Mouse (Mus musculus) forebrain, postnatal 0 days (tissue): ENCODE results near the gene Plpp3. TPM values are rescaled to one million over a fixed set of nuclear protein-coding genes. Genes with fewer than 3 reads are reported as not detected.

Experiments used
- ATAC-seq: fragments of 200-750 bp; cut with Nextera tagmentation; 2 replicates; pipeline ENCODE4 v1.8.0; 2017; ENCODE audit warnings: mild to moderate bottlenecking, moderate library complexity
- DNase-seq: peaks from one replicate; pipeline ENCODE4 v3.0.0-alpha.2; 2015
- H3K27ac ChIP-seq: fragments of 300-500 bp; sonication (generic); 2 replicates; pipeline ENCODE4 v1.5.1; 2014; ENCODE audit warnings: low read depth, mild to moderate bottlenecking, antibody characterized with exemption, low read length, moderate library complexity, mixed read lengths
- H3K27me3 ChIP-seq: fragments of 300-500 bp; sonication (generic); 2 replicates; pipeline ENCODE4 v1.6.1; 2014; ENCODE audit warnings: mild to moderate bottlenecking, low read length, mixed read lengths; ENCODE audit not compliant: insufficient read depth
- H3K36me3 ChIP-seq: fragments of 300-500 bp; sonication (generic); 2 replicates; pipeline ENCODE4 v1.6.1; 2014; ENCODE audit warnings: mild to moderate bottlenecking, moderate library complexity; ENCODE audit not compliant: insufficient read depth
- H3K4me1 ChIP-seq: fragments of 300-500 bp; sonication (generic); 2 replicates; pipeline ENCODE4 v1.6.1; 2014; ENCODE audit warnings: antibody characterized with exemption; ENCODE audit not compliant: insufficient read depth
- H3K4me2 ChIP-seq: fragments of 300-500 bp; sonication (generic); 2 replicates; pipeline ENCODE4 v1.6.1; 2014; ENCODE audit warnings: low read depth, mild to moderate bottlenecking, moderate library complexity
- H3K4me3 ChIP-seq: fragments of 300-500 bp; sonication (generic); 2 replicates; pipeline ENCODE4 v1.5.1; 2014; ENCODE audit warnings: low read depth, low read length, mixed read lengths
- H3K9ac ChIP-seq: fragments of 300-500 bp; sonication (generic); 2 replicates; pipeline ENCODE4 v1.6.1; 2014; ENCODE audit warnings: mild to moderate bottlenecking
- H3K9me3 ChIP-seq: fragments of 300-500 bp; sonication (generic); 2 replicates; pipeline ENCODE4 v1.6.1; 2016; ENCODE audit warnings: low read length
- CTCF ChIP-seq: sonication (generic); IDR thresholded peaks from 2 replicates; pipeline ENCODE4 v1.5.1; 2016; ENCODE audit warnings: antibody characterized with exemption, control low read depth, low read depth
- WGBS: fragments of 180-500 bp; shearing (Covaris S2); extraction: QIAGEN DNeasy Blood & Tissue Kit; methylation state at CpG from one replicate; pipeline ENCODE4 v1.1.7; 2014; 5-methylcytosine and 5-hydroxymethylcytosine counted together
- polyA plus RNA-seq: library from polyadenylated mRNA; unstranded; fragments of >200 nt; fragmentation: Nextera tagmentation; extraction: Ambion mirVana; gene quantifications from 2 replicates; pipeline ENCODE4 v1.2.1, GENCODE M21; 2015
- total RNA-seq: library from RNA; depleted of rRNA; stranded (reverse); fragments of >200 nt; gene quantifications from 2 replicates; pipeline ENCODE4 v1.2.3, GENCODE M21; 2014

The Plpp3 gene
- total and polyA plus RNA-seq, 2 experiments from 2014 or later = 87.3 to 117 TPM

DNA sequence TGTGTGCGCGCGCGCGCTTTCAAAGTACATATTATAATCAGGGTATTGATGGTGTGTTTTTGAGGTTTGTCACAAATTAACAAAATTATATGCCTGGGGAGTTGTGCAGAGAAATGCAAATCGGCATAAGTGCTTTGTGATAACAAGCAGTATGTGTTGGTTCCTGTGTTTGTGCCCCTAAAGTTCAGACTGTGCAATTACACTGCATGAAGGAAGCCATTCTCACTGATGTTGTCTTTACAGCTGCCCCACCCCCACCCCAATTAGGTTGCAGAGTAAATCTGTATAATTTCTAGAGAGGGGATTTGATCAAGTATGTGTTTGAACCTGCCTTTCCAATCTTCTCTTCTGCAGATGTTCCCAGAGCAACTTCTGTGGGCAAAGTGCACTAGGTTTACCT is 7.8 kb downstream of the Plpp3 start:
- H3K36me3 ChIP-seq = no peaks in the 10 kb centered on the region
- ATAC-seq (peak; percentile 69), DNase-seq (no peak)
- WGBS = 73% methylated on average over 6 of the region's 6 CpGs
- H3K9ac ChIP-seq = no peak overlapping the region
- peak; percentile 60 for TF ChIP-seq CTCF
- H3K4me1 ChIP-seq = peaks cover 27% of the 10 kb centered on the region; the same call in 1 of the 2 replicates
- no peak overlapping the region for H3K4me2 ChIP-seq
- H3K27ac ChIP-seq = no peak overlapping the region
- no peaks in the 10 kb centered on the region for H3K9me3 ChIP-seq
- no peak overlapping the region for H3K4me3 ChIP-seq
- no peaks in the 10 kb centered on the region for H3K27me3 ChIP-seq

GRCm38 (mm10) chr4:105169093-105169571 is 12.0 kb downstream of the Plpp3 start:
- no peaks in the 10 kb centered on the region for H3K36me3 ChIP-seq
- H3K9ac ChIP-seq = peak overlapping the region; percentile 11; the same call in 1 of the 2 replicates
- ATAC-seq = no peak
- DNase-seq = no peak
- no peaks in the 10 kb centered on the region for H3K27me3 ChIP-seq
- H3K9me3 ChIP-seq = no peaks in the 10 kb centered on the region
- H3K4me2 ChIP-seq = no peak overlapping the region
- no peak for TF ChIP-seq CTCF
- no peak overlapping the region for H3K4me3 ChIP-seq
- H3K4me1 ChIP-seq = peaks cover 25% of the 10 kb centered on the region; the same call in 1 of the 2 replicates
- WGBS = 13% methylated on average over 7 of the region's 7 CpGs
- H3K27ac ChIP-seq = peak overlapping the region; percentile 10; the same call in 1 of the 2 replicates

DNA sequence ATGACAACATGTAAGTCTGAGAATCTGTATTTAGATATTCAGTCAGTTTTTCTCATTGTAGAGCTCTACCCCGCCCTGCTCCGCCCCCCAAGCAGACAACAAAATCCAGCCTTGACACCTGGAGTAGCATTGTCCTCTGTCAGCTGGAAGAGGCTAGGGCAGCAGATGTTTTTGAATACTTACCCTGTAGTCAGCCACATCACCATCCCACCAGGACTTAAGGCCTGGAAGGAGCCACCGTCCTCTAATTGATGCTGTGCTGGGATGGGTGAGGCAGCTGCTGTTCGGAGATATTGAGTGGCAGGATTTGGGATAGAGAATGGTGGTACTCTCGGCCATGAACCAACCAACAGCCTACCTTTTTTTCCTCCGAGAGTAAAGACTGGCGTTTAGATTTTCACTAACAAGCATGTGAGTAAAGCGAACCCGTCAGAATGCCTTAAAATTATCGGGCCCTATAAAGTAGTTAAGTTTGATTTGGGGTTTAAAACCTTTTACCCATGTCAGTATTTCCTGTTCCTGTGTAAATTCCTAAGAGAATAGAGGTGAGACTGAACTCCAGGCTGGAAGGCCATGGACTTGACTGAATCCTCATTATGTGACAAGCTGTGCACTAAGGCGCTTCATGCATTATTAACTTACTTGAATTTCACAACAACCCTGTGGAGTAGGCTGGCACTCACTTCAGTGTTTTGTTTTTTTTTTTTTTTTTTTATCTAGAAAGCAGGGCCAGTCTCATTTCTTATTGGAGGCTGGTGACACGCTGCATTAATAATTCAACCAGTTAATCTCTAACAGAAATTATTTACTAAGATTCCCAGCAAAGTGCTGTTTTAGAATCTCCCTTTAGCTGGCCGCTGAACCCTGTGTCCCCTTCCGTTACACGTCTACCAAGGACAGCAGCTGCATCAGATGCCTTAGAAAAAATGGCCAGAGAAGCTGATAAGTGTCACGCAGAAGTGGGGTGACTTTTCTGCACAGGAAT is 13.0 kb downstream of the Plpp3 start:
- Histone ChIP-seq H3K27me3 (no peaks in the 10 kb centered on the region), H3K9me3 (no peaks in the 10 kb centered on the region), H3K36me3 (no peaks in the 10 kb centered on the region), H3K27ac (peak overlapping the region; percentile 68), H3K9ac (no peak overlapping the region), H3K4me2 (peak overlapping the region; percentile 13), H3K4me3 (no peak overlapping the region), H3K4me1 (peaks cover 25% of the 10 kb centered on the region; the same call in 1 of the 2 replicates)
- no peak for DNase-seq
- ATAC-seq = no peak
- TF ChIP-seq CTCF = no peak
- 15% methylated on average over 16 of the region's 16 CpGs for WGBS

GRCm38 (mm10) chr4:105170811-105171401 is 13.8 kb downstream of the Plpp3 start:
- Histone ChIP-seq H3K4me2 (peak overlapping the region; percentile 8), H3K36me3 (no peaks in the 10 kb centered on the region), H3K27ac (peak overlapping the region; percentile 41), H3K4me3 (no peak overlapping the region), H3K27me3 (no peaks in the 10 kb centered on the region), H3K9me3 (no peaks in the 10 kb centered on the region), H3K4me1 (peaks cover 25% of the 10 kb centered on the region; the same call in 1 of the 2 replicates), H3K9ac (no peak overlapping the region)
- 14% methylated on average over 9 of the region's 9 CpGs for WGBS
- peak; percentile 86 for ATAC-seq
- TF ChIP-seq CTCF = no peak
- peak; percentile 67 for DNase-seq

DNA sequence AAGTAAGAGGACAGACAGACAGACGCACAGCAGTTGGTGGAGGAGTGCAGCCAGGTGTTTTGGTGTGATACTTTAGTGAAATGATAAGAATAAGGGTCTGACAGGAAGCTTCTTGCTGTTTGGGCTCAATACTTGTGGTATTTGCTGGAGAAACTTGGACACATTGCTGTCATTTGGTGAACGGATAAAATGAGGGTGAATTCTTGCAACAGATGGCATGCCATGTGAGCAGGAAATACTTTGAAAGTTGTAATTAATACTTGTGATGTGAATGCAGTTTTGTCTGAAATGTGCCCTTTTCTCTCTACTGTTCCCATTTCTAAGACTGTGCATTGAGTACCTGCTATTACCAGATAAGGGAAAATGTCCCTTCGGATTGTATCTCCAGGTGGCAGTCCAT is 14.3 kb downstream of the Plpp3 start:
- no peak overlapping the region for H3K9ac ChIP-seq
- no peak overlapping the region for H3K4me3 ChIP-seq
- peak overlapping the region; percentile 41 for H3K27ac ChIP-seq
- H3K4me1 ChIP-seq = peaks cover 25% of the 10 kb centered on the region; the same call in 1 of the 2 replicates
- H3K36me3 ChIP-seq = no peaks in the 10 kb centered on the region
- ATAC-seq (no peak), DNase-seq (no peak)
- no peak for TF ChIP-seq CTCF
- no peaks in the 10 kb centered on the region for H3K27me3 ChIP-seq
- no peaks in the 10 kb centered on the region for H3K9me3 ChIP-seq
- H3K4me2 ChIP-seq = peak overlapping the region; percentile 8
- 35% methylated on average over 3 of the region's 3 CpGs for WGBS

DNA sequence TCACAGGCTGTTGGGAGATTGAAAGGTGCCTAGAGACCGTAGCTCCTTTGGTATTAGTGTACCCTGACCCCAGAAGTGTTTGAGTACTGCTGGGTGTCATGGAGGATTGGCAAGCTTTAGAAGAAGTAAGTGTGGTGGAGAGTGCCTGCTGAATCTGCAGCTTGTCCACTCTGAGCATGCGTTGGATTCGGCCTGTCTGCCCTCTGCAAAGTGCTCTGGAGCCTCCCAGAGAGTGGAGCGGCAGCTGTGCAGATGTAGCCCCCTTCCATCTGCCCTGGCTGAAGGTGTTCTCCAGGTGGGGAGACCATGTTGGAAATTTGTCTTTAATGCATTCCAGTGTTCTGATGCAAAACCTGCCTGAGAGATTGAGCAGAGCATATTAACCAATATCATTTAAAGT is 17.6 kb downstream of the Plpp3 start:
- H3K9ac ChIP-seq = no peak overlapping the region
- no peak overlapping the region for H3K4me2 ChIP-seq
- 35% methylated on average over 4 of the region's 4 CpGs for WGBS
- no peak overlapping the region for H3K4me3 ChIP-seq
- no peaks in the 10 kb centered on the region for H3K27me3 ChIP-seq
- H3K27ac ChIP-seq = peak overlapping the region; percentile 47
- TF ChIP-seq CTCF = no peak
- DNase-seq (no peak), ATAC-seq (no peak)
- H3K36me3 ChIP-seq = no peaks in the 10 kb centered on the region
- H3K4me1 ChIP-seq = peaks cover 12% of the 10 kb centered on the region; the same call in 1 of the 2 replicates
- H3K9me3 ChIP-seq = no peaks in the 10 kb centered on the region
